Mouse (Mus musculus) myocyte (in vitro differentiated cells): Measurements from ENCODE around the gene Kcnt1. TPM values are rescaled to one million over a fixed set of nuclear protein-coding genes. Genes with fewer than 3 reads are reported as not detected.

ENCODE experiments used
- H3K27me3 ChIP-seq: one replicate; pipeline ENCODE4 v1.6.1; 2011; ENCODE audit not compliant: control insufficient read depth, insufficient read depth, insufficient read length
- H3K36me3 ChIP-seq: one replicate; pipeline ENCODE4 v1.6.1; 2011; ENCODE audit not compliant: control insufficient read depth, insufficient read depth
- H3K4me2 ChIP-seq: one replicate; pipeline ENCODE4 v1.6.1; 2011; ENCODE audit warnings: low read depth, control low read depth
- H3K4me3 ChIP-seq: one replicate; pipeline ENCODE4 v1.5.1; 2011; ENCODE audit warnings: mild to moderate bottlenecking, control low read depth, moderate library complexity
- H3K79me2 ChIP-seq: one replicate; pipeline ENCODE4 v1.6.1; 2011; ENCODE audit not compliant: control insufficient read depth, insufficient read depth
- H3ac ChIP-seq: one replicate; pipeline ENCODE4 v1.6.1; 2011; ENCODE audit not compliant: control insufficient read depth, insufficient read length
- CEBPB ChIP-seq: IDR thresholded peaks from 2 replicates; pipeline ENCODE4 v1.6.1; 2011; ENCODE audit warnings: mild to moderate bottlenecking, moderate library complexity; ENCODE audit not compliant: poor library complexity, insufficient read depth, severe bottlenecking
- E2F4 ChIP-seq: IDR thresholded peaks from one replicate; pipeline ENCODE4 v1.6.1; 2011; ENCODE audit warnings: mild to moderate bottlenecking, control low read depth, moderate library complexity; ENCODE audit not compliant: insufficient read depth
- MAX ChIP-seq: IDR thresholded peaks from one replicate; pipeline ENCODE4 v1.6.1; 2011; ENCODE audit warnings: low read depth, mild to moderate bottlenecking, control low read depth
- MYOD1 ChIP-seq, 3 experiments: IDR thresholded peaks; one replicate each; pipeline ENCODE4 v1.6.1; 2011; ENCODE audit warnings: control low read depth in 2 of 3, low read depth in 2 of 3, mild to moderate bottlenecking in 2 of 3, moderate library complexity in 1 of 3; ENCODE audit not compliant: insufficient read length in 2 of 3, control insufficient read depth in 1 of 3
- MYOG ChIP-seq, 3 experiments: IDR thresholded peaks; one replicate each; pipeline ENCODE4 v1.6.1; 2011; ENCODE audit warnings: control low read depth in 2 of 3, low read depth in 2 of 3, mild to moderate bottlenecking in 2 of 3; ENCODE audit not compliant: insufficient read length in 2 of 3, control insufficient read depth in 1 of 3, insufficient read depth in 1 of 3
- POLR2A ChIP-seq: IDR thresholded peaks from one replicate; pipeline ENCODE4 v1.6.1; 2011; ENCODE audit warnings: low read depth, mild to moderate bottlenecking, control low read depth, moderate library complexity; ENCODE audit not compliant: insufficient read length
- POLR2AphosphoS2 ChIP-seq: IDR thresholded peaks from one replicate; pipeline ENCODE4 v1.6.1; 2011; ENCODE audit warnings: low read depth, control low read depth; ENCODE audit not compliant: insufficient read length
- REST ChIP-seq: IDR thresholded peaks from one replicate; pipeline ENCODE4 v1.6.1; 2011; ENCODE audit warnings: mild to moderate bottlenecking, control low read depth, moderate library complexity; ENCODE audit not compliant: insufficient read depth, insufficient read length
- SRF ChIP-seq: IDR thresholded peaks from one replicate; pipeline ENCODE4 v1.6.1; 2011; ENCODE audit warnings: low read depth; ENCODE audit not compliant: control insufficient read depth, insufficient read length
- TCF12 ChIP-seq: IDR thresholded peaks from one replicate; pipeline ENCODE4 v1.6.1; 2011; ENCODE audit warnings: mild to moderate bottlenecking, control low read depth; ENCODE audit not compliant: poor library complexity, insufficient read depth, severe bottlenecking
- TCF3 ChIP-seq: IDR thresholded peaks from one replicate; pipeline ENCODE4 v1.6.1; 2011; ENCODE audit warnings: low read depth, control low read depth; ENCODE audit not compliant: insufficient read length
- USF1 ChIP-seq: IDR thresholded peaks from one replicate; pipeline ENCODE4 v1.6.1; 2011; ENCODE audit warnings: low read depth, mild to moderate bottlenecking, control low read depth, moderate library complexity
- polyA plus RNA-seq: library from polyadenylated mRNA; unstranded; fragments of >200 nt; fragmentation: generic; extraction: Trizol; gene quantifications from one replicate; pipeline ENCODE4 v1.2.1, GENCODE M21; 2012; ENCODE audit warnings: missing spikeins

Kcnt1 gene
- polyA plus RNA-seq, 1 experiment = not detected

DNA sequence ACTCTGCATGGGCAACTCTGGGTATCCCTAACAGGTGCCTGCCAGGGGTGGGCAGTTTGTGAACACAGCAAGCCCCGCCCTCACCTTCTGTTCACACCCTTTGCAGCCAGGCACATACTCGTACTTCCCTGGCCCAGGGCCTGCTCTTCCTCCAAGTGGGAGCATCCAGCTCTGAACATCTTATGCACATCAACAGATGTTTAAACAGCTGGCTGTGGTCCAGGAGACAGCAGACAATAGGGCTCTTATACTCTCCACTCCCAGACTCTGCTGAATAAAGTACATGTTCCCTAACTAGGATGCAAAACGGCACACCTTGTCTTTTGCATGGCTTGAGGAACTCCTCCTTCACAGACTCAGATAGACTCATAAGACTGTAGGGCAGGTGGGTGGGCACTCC is 56.4 kb downstream of the Kcnt1 start:
- TF ChIP-seq SRF (no peak), TCF3 (no peak), USF1 (no peak), POLR2A (no peak), MYOG (IDR thresholded peaks at IDR 0.05; ENCODE audit: control insufficient read depth in 1 of 3, insufficient read depth in 1 of 3, insufficient read length in 2 of 3, low read depth in 2 of 3) (no peak), CEBPB (no peak), E2F4 (no peak), MAX (no peak), MYOD1 (IDR thresholded peaks at IDR 0.05; ENCODE audit: control insufficient read depth in 1 of 3, insufficient read length in 2 of 3, low read depth in 2 of 3) (no peak)
- Histone ChIP-seq H3K36me3 (no peaks in the 10 kb centered on the region), H3K4me2 (no peak overlapping the region), H3K79me2 (no peaks in the 10 kb centered on the region), H3K4me3 (no peak overlapping the region), H3ac (no peak overlapping the region), H3K27me3 (no peaks in the 10 kb centered on the region)

GRCm38 (mm10) chr2:25923799-25924198 is 60.3 kb downstream of the Kcnt1 start:
- no peaks in the 10 kb centered on the region for H3K27me3 ChIP-seq
- no peaks in the 10 kb centered on the region for H3K36me3 ChIP-seq
- TF ChIP-seq CEBPB (no peak), REST (no peak), MAX (no peak), USF1 (no peak), TCF12 (no peak), E2F4 (no peak), MYOG (IDR thresholded peaks at IDR 0.05; ENCODE audit: control insufficient read depth in 1 of 3, insufficient read depth in 1 of 3, insufficient read length in 2 of 3, low read depth in 2 of 3) (no peak), POLR2A (no peak), POLR2AphosphoS2 (no peak), MYOD1 (IDR thresholded peaks at IDR 0.05; ENCODE audit: control insufficient read depth in 1 of 3, insufficient read length in 2 of 3, low read depth in 2 of 3) (no peak), TCF3 (no peak), SRF (no peak)
- H3ac ChIP-seq = no peak overlapping the region
- H3K79me2 ChIP-seq = no peaks in the 10 kb centered on the region
- no peak overlapping the region for H3K4me3 ChIP-seq
- H3K4me2 ChIP-seq = no peak overlapping the region

DNA sequence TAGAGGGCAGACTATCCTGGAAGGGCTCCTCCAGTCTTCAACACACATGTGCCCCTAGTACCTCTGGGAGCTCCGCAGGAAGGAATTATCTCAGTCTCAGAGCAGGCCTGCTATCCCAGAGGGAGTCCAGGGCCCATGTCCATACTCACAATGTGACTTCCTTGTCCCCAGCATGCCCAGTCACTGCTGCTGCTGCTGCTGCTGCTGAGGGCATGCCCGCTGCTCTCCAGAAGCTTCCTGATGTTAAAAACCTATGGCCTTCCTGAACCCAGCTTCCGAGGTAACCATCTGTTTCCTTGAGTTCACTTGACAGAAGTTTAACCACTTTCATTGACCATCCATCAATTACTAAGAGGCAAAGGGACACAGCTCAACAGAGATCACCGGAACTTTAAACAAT is 61.4 kb downstream of the Kcnt1 start:
- no peak for TF ChIP-seq MYOD1 (IDR thresholded peaks at IDR 0.05; ENCODE audit: control insufficient read depth in 1 of 3, insufficient read length in 2 of 3, low read depth in 2 of 3)
- no peak for TF ChIP-seq MAX
- TF ChIP-seq E2F4 = no peak
- no peak for TF ChIP-seq POLR2A
- TF ChIP-seq SRF = no peak
- TF ChIP-seq POLR2AphosphoS2 = no peak
- TF ChIP-seq REST = no peak
- no peak for TF ChIP-seq MYOG (IDR thresholded peaks at IDR 0.05; ENCODE audit: control insufficient read depth in 1 of 3, insufficient read depth in 1 of 3, insufficient read length in 2 of 3, low read depth in 2 of 3)
- no peak for TF ChIP-seq CEBPB
- TF ChIP-seq TCF12 = no peak
- TF ChIP-seq TCF3 = no peak
- Histone ChIP-seq H3K79me2 (no peaks in the 10 kb centered on the region), H3K4me2 (no peak overlapping the region), H3K27me3 (no peaks in the 10 kb centered on the region), H3ac (no peak overlapping the region), H3K36me3 (peaks cover under 1% of the 10 kb centered on the region), H3K4me3 (no peak overlapping the region)

- Histone ChIP-seq H3ac (no peak overlapping the region), H3K79me2 (no peaks in the 10 kb centered on the region), H3K36me3 (peaks cover 18% of the 10 kb centered on the region), H3K27me3 (no peaks in the 10 kb centered on the region), H3K4me3 (no peak overlapping the region), H3K4me2 (no peak overlapping the region)
- no peak for TF ChIP-seq SRF
- TF ChIP-seq USF1 = no peak
- no peak for TF ChIP-seq TCF3
- TF ChIP-seq POLR2A = no peak
- TF ChIP-seq MAX = no peak
- TF ChIP-seq E2F4 = no peak
- TF ChIP-seq CEBPB = no peak
- no peak for TF ChIP-seq POLR2AphosphoS2
- no peak for TF ChIP-seq MYOG (IDR thresholded peaks at IDR 0.05; ENCODE audit: control insufficient read depth in 1 of 3, insufficient read depth in 1 of 3, insufficient read length in 2 of 3, low read depth in 2 of 3)
Measured at GRCm38 (mm10) chr2:25927821-25928220, 64.3 kb downstream of the Kcnt1 start.

DNA sequence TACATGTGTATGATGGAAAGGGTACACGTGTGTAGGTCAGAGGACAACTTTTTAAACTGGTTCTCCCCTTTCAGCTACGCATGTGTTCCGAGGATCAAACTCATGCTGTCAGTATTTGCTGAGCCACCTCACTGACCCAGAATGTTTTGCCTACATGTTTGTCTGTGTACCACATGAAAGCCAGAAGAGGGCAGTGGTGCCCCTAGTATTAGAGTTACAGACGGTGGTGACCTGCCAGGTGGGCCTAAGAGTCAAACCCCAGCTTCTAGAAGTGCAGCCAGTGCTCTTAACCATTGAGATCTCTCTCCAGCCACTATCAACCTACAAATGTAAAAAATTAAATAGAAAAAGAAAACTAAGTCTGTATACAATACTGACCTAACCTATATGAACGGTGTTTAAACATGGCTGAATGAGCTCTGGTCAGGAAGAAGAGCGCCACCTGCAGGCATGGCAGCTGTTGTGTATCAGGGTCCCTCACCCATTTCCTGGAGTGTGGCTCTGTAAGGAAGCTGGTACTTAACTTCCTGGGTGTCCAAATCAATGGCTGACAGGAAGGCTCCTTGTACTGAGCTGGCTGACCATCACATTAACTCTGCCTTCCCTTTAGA is 67.8 kb downstream of the Kcnt1 start:
- no peaks in the 10 kb centered on the region for H3K79me2 ChIP-seq
- H3K27me3 ChIP-seq = no peaks in the 10 kb centered on the region
- H3K4me3 ChIP-seq = no peak overlapping the region
- no peak for TF ChIP-seq CEBPB
- TF ChIP-seq TCF3 = no peak
- no peak for TF ChIP-seq POLR2AphosphoS2
- no peak for TF ChIP-seq REST
- H3K36me3 ChIP-seq = peaks cover 41% of the 10 kb centered on the region
- H3ac ChIP-seq = no peak overlapping the region
- H3K4me2 ChIP-seq = no peak overlapping the region
